Mouse (Mus musculus) embryonic facial prominence, embryonic 14.5 days (tissue): ENCODE results near the gene Alox12b. TPM values are rescaled to one million over a fixed set of nuclear protein-coding genes. Genes with fewer than 3 reads are reported as not detected.

ENCODE experiments used
- polyA plus RNA-seq: library from polyadenylated mRNA; unstranded; fragments of >200 nt; fragmentation: Nextera tagmentation; extraction: Ambion mirVana; gene quantifications from 2 replicates; pipeline ENCODE4 v1.2.1, GENCODE M21; 2014

The Alox12b gene
- polyA plus RNA-seq, 1 experiment from 2014 or later = 4.8 TPM

Other genes starting within 250 kb of the Alox12b start
- gene Odf4, start 229.9 kb upstream of the Alox12b start, polyA plus RNA-seq = not detected in 2 replicates
- 7.3 and 8.9 TPM in 2 replicates for gene Arhgef15, start 199.5 kb upstream of the Alox12b start, polyA plus RNA-seq
- gene Slc25a35, start 188.9 kb upstream of the Alox12b start, polyA plus RNA-seq = 3.4 and 5.0 TPM in 2 replicates
- 44.9 and 50.1 TPM in 2 replicates for gene Rangrf, start 181.8 kb upstream of the Alox12b start, polyA plus RNA-seq
- 19.1 and 21.9 TPM in 2 replicates for gene Pfas, start 148.5 kb upstream of the Alox12b start, polyA plus RNA-seq
- gene Ctc1, start 141.1 kb upstream of the Alox12b start, polyA plus RNA-seq = 36.5 and 47.3 TPM in 2 replicates
- 92.5 and 112 TPM in 2 replicates for gene Aurkb, start 111.3 kb upstream of the Alox12b start, polyA plus RNA-seq
- 12.1 and 12.4 TPM in 2 replicates for gene Borcs6, start 97.3 kb upstream of the Alox12b start, polyA plus RNA-seq
- gene Tmem107, start 86.2 kb upstream of the Alox12b start, polyA plus RNA-seq = 65.6 and 87.8 TPM in 2 replicates
- 89.1 and 97.0 TPM in 2 replicates for gene Vamp2, start 68.5 kb upstream of the Alox12b start, polyA plus RNA-seq
- 21.5 and 28.2 TPM in 2 replicates for gene Per1, start 61.8 kb upstream of the Alox12b start, polyA plus RNA-seq
- gene Hes7, start 36.6 kb upstream of the Alox12b start, polyA plus RNA-seq = 0.21 and 0.45 TPM in 2 replicates
- 0.14 and 0.63 TPM in 2 replicates for gene 9130213A22Rik, start 34.4 kb upstream of the Alox12b start, polyA plus RNA-seq
- gene Aloxe3, start 31.1 kb upstream of the Alox12b start, polyA plus RNA-seq = 0.39 and 1.9 TPM in 2 replicates
- 0.22 TPM in 1 of 2 replicates, not detected in the other for gene Alox8, start 40.9 kb downstream of the Alox12b start, polyA plus RNA-seq
- 0.15 and 0.33 TPM in 2 replicates for gene Gucy2e, start 80.0 kb downstream of the Alox12b start, polyA plus RNA-seq
- gene Cntrob, start 166.8 kb downstream of the Alox12b start, polyA plus RNA-seq = 12.4 and 15.7 TPM in 2 replicates
- 147 and 164 TPM in 2 replicates for gene Trappc1, start 167.0 kb downstream of the Alox12b start, polyA plus RNA-seq
- gene Kcnab3, start 169.3 kb downstream of the Alox12b start, polyA plus RNA-seq = 1.7 and 2.0 TPM in 2 replicates
- 15.6 and 17.1 TPM in 2 replicates for gene Rnf227, start 183.5 kb downstream of the Alox12b start, polyA plus RNA-seq
- gene Chd3, start 212.4 kb downstream of the Alox12b start, polyA plus RNA-seq = 68.9 and 73.3 TPM in 2 replicates
- gene Naa38, start 238.5 kb downstream of the Alox12b start, polyA plus RNA-seq = 160 and 177 TPM in 2 replicates
- 23.8 and 24.2 TPM in 2 replicates for gene Cyb5d1, start 238.6 kb downstream of the Alox12b start, polyA plus RNA-seq
- gene Tmem88, start 241.2 kb downstream of the Alox12b start, polyA plus RNA-seq = 19.2 and 21.0 TPM in 2 replicates